Mouse (Mus musculus) heart, postnatal 14 days (tissue): ENCODE results near the gene Camk2g. TPM values are rescaled to one million over a fixed set of nuclear protein-coding genes. Genes with fewer than 3 reads are reported as not detected.

Source experiments
- DNase-seq, 2 experiments: peaks; one replicate each; pipeline ENCODE4 v3.0.0; 2021 to 2022
- intact Hi-C: fragments of 180-260 bp; cut with DNase I; formaldehyde crosslinking; loops from one replicate; pipeline ENCODE4 v1.15.1; 2025
- total RNA-seq, 2 experiments: library from RNA; stranded (reverse); gene quantifications; 2 replicates each; pipeline ENCODE4 v1.2.3; 2021

The Camk2g gene
- total RNA-seq, 2 experiments from 2014 or later: 40.8 to 42.3 TPM

GRCm38 (mm10) chr14:20789593-20789992 is 4.3 kb downstream of the Camk2g start:
- intact Hi-C loops: no loop called here
- no peak for DNase-seq

DNA sequence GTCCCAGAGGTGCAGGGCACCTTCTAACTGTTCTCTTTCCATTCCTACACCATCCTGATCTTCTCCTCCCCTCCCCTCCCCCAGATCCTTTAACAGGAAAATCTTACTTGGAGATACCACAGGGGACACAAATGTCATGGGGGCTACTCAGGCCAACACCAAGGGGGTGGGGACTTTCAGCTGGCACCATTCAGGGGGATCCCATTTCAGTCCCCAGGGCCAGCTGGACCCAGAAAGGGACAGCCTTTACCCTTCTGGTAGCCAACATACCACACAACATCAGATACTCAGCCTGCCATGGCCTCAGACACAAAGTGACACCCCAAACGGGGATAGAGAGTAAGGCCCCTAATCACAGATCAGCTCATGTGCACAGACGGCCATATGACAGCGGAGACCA is 5.7 kb downstream of the Camk2g start:
- intact Hi-C loops: no loop called here
- DNase-seq: no peak

DNA sequence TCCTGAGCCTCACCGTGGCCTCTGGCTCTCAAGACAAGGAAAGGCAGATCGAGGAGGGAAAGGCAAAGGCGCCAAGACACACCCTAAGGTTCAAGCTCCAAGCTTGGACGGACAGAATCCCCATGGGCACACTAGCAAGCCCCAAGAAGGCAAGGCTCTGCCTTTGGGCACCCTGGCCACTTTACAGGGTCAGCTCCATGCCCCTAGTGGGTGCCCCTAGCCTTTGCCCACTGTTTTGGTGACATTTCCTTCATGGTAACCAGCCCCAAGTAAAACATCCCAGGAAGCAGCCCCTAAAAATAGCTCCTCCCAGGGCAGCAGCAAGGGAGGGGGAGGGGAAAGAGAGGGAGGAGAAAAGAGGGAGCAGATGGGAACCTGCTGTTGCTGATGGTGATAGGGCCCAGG is 7.3 kb downstream of the Camk2g start:
- DNase-seq: peak in 1 of 2 experiments; percentile 53
- intact Hi-C loops: no loop called here

DNA sequence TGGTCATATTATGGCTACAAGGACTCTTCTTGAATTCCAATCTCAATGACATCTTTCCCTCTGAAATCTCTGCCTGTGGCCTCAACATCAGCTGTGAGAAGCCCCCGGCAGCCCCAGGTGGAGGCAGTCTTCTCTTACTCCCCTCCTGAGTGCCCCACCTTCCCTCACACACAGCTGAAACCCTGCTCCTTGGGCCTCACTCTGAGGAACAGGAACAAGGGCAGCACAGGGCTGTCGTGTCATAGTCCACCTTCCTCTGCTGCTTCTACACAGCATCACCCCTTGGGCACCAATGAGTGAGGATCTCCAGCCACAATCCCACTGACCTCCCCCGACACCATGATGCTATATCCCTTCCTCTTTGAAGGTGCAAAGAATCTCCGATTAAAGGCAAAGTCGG is 7.9 kb downstream of the Camk2g start:
- no peak for DNase-seq
- intact Hi-C loops: no loop called here

- DNase-seq: no peak
- intact Hi-C loops: no loop called here
Observed at GRCm38 (mm10) chr14:20785231-20785630, 8.7 kb downstream of the Camk2g start.

- intact Hi-C loops: no loop called here
- DNase-seq: no peak
Observed at GRCm38 (mm10) chr14:20784708-20785107, 9.2 kb downstream of the Camk2g start.

DNA sequence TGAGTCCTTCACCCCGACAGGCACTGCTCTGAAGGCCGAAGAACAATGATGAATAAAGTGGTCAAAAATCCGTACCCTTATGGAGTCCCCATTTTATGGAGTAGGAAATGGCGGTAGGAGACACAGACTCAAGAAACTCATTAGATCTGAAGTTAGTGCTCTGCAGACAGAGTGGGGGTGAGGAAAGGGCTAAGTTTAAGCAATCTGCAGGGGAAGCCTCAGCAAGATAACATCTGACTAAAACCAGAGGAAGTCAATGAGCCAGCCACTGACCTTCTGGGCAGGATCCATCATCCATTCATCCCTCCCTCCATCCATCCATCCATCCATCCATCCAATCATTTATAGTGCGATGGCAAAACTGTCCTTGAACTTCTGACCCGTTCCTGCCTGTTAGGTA is 10.4 kb downstream of the Camk2g start:
- DNase-seq: no peak

DNA sequence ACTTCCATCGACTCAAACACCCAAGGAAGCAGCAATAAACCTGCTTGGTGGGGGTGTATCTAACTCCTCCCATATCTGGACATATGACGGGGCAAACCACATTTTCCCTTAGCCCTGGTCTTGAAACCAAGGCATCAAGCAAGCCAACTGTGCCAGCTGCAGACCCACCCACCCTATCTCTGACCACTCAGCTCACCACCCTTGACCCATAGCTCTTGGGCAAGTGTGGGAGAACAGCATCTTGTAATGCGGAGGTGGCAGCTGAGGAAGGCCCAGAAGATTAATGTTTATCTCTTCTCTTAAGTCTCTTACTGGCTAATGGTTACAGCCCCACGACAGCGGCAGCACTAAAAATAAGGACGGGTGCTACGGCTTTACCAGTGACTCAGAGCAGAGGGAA is 11.0 kb downstream of the Camk2g start:
- intact Hi-C loops: no loop called here

More for the DNA sequence above, 10.4 kb downstream of the Camk2g start:
- intact Hi-C loops: no loop called here

DNA sequence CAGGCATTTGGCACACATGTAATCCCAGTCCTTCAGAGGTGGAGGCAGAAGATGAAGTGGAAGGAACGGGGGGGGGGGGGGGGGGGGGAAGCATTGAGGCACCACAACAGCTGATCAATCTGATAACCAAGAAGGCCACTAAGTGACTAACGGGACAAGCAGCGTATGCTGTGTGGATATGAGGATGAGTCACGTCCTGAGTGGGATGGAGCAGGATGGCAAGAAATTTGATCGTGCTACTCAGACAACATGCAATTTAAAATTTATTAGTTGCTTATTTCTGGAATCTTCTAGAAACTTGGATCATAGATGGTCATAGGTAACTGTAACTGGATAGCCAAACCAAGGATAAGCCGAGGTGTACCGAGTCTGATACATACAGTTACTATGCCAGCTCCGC is 13.7 kb downstream of the Camk2g start:
- intact Hi-C loops: no loop called here
- no peak for DNase-seq

More for the DNA sequence above, 11.0 kb downstream of the Camk2g start:
- no peak for DNase-seq

GRCm38 (mm10) chr14:20778496-20778895 is 15.4 kb downstream of the Camk2g start:
- intact Hi-C loops: no loop called here

GRCm38 (mm10) chr14:20775661-20776060 is 18.2 kb downstream of the Camk2g start:
- intact Hi-C loops: no loop called here
- no peak for DNase-seq

More at GRCm38 (mm10) chr14:20778496-20778895, 15.4 kb downstream of the Camk2g start:
- no peak for DNase-seq

DNA sequence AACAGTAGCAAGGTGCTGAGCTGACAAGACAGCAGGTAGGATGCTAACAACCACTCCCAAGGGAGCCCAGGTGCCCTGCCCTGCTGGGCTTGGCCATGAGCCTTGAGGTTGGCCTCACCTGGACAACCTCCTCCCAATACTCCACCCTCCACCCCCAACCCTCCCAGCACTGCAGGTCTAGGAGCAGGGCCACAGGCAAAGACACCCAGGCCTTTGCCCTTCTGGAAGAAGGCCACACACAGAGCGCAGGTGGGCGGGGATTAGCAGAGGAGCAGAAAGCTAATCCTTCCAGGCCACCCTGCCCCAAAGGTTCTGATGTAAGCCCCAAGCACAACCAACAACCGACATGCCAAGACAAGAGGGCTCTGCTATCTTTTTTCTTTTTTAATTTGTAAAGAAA is 20.5 kb downstream of the Camk2g start:
- intact Hi-C loops: no loop called here
- DNase-seq: no peak

DNA sequence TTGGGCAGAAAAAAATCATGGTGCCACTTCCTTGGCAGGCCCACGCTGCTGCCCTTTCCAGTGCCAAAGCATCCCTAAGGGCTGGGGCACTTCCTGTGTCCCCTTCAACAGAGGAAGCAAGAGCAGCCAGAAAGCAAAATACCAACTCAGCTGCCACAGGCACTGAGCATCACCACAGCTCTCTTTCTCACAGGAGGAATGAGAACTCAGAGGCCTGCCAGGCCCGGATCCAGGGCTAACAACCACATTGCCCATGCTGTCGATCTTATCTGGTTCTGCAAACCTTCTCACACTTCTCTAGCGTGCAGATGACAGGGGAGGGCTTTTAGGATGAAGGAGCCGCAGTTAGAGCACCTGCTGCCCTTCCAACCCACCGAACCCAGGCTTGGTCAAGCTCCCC is 21.1 kb downstream of the Camk2g start:
- intact Hi-C loops: no loop called here
- DNase-seq: no peak

DNA sequence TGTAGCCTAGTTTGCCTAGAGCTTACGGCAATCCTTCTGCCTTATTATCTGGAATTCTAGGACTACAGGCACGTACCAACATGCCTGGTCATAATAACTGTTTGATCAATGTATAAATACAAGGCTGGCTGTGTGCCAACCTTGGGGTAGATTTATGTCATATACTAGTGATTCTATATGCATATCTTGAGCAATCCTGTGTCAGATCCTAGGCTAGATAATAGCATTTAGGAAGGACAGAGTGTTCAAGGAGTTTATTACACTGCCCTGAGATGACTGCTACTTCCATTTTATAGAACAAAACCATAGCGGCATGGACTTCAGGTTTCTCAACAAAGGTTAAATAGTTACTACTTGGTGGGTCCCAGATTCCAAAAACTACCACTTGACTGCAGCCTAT is 21.9 kb downstream of the Camk2g start:
- no peak for DNase-seq
- intact Hi-C loops: no loop called here

GRCm38 (mm10) chr14:20768581-20768980 is 25.3 kb downstream of the Camk2g start:
- DNase-seq: peak; percentile 37 to 64
- intact Hi-C loops: no loop called here

DNA sequence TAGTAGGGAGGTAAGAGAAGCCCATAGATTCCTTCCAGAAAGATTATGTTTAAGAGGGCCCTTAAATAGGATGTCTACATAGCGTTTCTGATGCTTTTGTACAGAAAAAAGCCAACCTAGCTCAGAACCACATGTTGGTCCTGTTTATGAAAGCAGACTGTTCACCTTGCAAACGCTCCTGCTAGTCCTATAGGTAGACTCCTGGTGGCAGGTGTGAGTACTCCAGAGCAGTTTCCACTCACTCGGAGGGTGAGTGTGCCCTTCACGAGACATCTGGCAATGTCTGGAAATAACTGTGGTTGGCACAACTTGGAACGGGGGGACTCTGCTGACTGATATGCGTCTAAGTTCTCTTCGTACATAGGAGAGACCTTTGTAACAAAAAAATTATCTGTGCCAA is 26.0 kb downstream of the Camk2g start:
- intact Hi-C loops: loop anchor here (2.0 kb wide), 1 partner anchor 105 kb away; no protein-coding TSS in a partner anchor

DNA sequence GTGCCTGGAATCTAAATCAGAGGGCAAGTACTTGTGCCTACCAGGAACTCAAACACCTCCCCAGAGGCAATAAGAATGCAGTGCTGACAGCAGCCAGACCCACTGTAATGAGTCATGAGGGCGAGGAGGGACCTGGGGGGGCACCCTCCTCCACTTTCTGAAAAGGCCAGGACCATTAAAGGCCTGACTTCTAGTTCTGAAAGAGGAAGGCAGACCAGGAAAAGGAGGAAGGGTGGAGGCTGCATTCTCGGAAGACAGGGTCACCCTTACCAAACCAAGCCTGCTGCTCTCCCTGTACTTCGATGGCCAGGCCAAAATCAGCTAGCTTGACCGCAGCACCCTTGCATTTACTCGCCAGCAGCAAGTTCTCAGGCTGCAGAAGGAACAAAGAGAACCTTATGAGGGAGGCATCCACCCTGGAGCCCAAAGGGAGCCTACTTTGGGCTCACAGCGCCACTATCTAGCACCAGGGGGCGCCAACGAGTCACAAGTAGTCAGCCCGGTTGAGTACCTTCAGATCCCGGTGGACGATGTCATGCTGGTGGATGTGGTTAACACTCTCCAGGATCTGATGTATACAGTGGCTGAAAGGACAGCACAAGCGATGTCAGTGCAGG is 28.1 kb downstream of the Camk2g start:
- peak; percentile 91 to 95 for DNase-seq
- intact Hi-C loops: loop anchor here (1.0 to 2.0 kb wide), 2 partner anchors 33 to 107 kb away; no protein-coding TSS in a partner anchor

More for the DNA sequence above, 26.0 kb downstream of the Camk2g start:
- no peak for DNase-seq

DNA sequence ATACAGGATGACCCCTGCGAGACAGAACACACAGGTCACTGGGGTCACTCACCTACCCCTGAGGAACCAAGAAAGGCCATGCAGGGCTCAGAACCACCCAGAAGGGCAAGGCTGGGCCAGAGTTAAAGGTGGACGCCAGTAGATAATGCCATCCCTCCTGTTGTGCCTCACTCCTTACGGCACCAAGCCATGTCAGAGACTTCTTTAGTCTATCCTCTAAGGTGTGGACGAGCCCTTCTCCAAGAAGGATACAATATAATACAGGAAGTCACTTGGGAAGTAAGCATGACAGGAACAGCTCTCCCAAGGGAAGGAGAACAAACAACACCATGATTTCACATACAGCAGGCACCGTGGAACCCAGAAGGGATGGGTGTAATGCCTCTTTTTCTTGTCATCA is 28.9 kb downstream of the Camk2g start:
- intact Hi-C loops: no loop called here
- DNase-seq: no peak

- no peak for DNase-seq
- intact Hi-C loops: no loop called here
Observed at GRCm38 (mm10) chr14:20758768-20759435, 35.0 kb downstream of the Camk2g start.

DNA sequence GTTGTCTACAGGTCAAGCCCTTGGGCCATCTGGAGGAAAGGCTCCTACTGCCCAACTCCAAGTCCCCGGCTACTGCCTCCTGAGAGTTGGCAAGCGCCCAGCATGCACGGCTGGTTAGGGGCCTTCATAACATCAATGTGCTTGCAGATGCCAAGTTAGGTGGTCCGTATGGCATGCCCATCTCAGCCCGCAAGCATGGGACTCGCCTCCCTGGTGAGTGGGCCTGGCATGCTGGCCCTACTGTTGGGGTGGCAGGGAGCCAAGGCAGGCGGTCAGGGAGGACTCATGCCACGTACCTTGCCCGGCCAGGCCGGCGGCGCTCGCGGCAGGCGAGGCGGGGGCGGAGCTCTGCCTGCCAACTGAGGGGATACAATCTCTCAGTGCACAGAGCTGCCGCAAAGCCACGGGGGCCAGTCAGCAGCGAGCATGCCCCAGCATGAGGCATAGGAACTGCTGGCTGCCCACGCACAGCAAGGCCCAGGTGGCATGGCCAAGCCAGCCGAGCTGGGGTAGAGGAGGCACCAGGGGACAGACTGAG is 36.4 kb downstream of the Camk2g start:
- intact Hi-C loops: no loop called here
- peak; percentile 55 to 60 for DNase-seq

DNA sequence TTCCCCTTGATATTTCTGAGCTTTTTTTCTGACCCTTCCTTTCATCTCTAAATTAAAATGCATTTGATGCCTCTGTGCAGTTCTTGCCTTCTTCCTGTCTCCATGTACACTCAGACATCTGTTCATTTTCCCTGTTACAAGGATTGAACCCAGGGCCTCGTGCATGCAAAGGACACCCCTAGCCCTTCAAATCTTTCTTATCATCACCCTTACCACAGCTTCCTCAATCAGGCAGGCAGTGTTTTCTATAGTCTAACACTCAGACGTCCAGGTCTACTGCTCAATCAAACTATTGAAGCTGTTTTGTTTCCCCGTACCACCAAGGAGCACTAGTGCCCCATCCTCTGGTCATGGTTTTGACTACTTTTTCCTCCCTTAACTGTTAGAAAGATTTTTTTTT is 40.1 kb downstream of the Camk2g start:
- intact Hi-C loops: no loop called here

DNA sequence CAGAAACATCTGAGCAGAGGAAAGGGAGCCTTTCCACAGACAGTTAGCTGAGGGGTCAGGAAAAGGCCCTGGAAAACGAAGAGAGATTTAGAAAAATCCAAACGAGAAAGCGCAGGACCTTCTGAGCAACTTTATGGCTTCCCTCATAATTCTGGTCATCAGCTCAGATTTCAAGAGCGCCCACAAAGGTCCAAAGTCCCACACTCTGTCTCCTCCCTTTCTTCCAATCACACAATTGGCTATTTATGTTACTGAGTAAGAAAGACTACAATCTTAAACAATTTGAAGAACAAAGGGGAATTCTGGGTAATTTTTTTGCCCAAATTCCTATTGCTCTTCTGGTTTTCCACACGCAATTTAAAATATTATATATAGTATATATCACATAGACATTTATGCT is 43.4 kb downstream of the Camk2g start:
- intact Hi-C loops: no loop called here
- no peak for DNase-seq

More for the DNA sequence above, 40.1 kb downstream of the Camk2g start:
- DNase-seq: no peak
